Mouse (Mus musculus) neural tube, embryonic 14.5 days (tissue): ENCODE measurements around the gene Glipr1. TPM values are rescaled to one million over a fixed set of nuclear protein-coding genes. Genes with fewer than 3 reads are reported as not detected.

Experiments used
- ATAC-seq: fragments of 200-750 bp; cut with Nextera tagmentation; 2 replicates; pipeline ENCODE4 v1.8.0; 2017; ENCODE audit warnings: low read depth, mild to moderate bottlenecking, moderate TSS enrichment, moderate library complexity
- H3K27ac ChIP-seq: fragments of 300-500 bp; sonication (generic); 2 replicates; pipeline ENCODE4 v1.5.1; 2014; ENCODE audit warnings: low read depth, mild to moderate bottlenecking, control low read depth, low read length, moderate library complexity, mixed read lengths
- H3K27me3 ChIP-seq: fragments of 300-500 bp; sonication (generic); 2 replicates; pipeline ENCODE4 v1.6.1; 2014; ENCODE audit warnings: low read length; ENCODE audit not compliant: control insufficient read depth, insufficient read depth
- H3K36me3 ChIP-seq: fragments of 300-500 bp; sonication (generic); 2 replicates; pipeline ENCODE4 v1.6.1; 2014; ENCODE audit warnings: low read length, mixed read lengths; ENCODE audit not compliant: control insufficient read depth, insufficient read depth
- H3K4me1 ChIP-seq: fragments of 300-500 bp; sonication (generic); 2 replicates; pipeline ENCODE4 v1.6.1; 2014; ENCODE audit warnings: low read length; ENCODE audit not compliant: control insufficient read depth, insufficient read depth
- H3K4me2 ChIP-seq: fragments of 300-500 bp; sonication (generic); 2 replicates; pipeline ENCODE4 v1.6.1; 2014; ENCODE audit warnings: mild to moderate bottlenecking, low read depth, low read length, control low read depth
- H3K4me3 ChIP-seq: fragments of 300-500 bp; sonication (generic); 2 replicates; pipeline ENCODE4 v1.5.1; 2014; ENCODE audit warnings: low read depth, low read length, control low read depth, mixed read lengths
- H3K9ac ChIP-seq: fragments of 300-500 bp; sonication (generic); replicated peaks from 2 replicates; pipeline ENCODE4 v1.6.1; 2014; ENCODE audit warnings: low read depth, mild to moderate bottlenecking, control low read depth, low read length, mixed read lengths
- H3K9me3 ChIP-seq: fragments of 300-500 bp; sonication (generic); 2 replicates; pipeline ENCODE4 v1.6.1; 2016; ENCODE audit warnings: low read length; ENCODE audit not compliant: control insufficient read depth
- WGBS: fragments of 180-500 bp; shearing (Covaris S2); extraction: QIAGEN DNeasy Blood & Tissue Kit; methylation state at CpG from one replicate; pipeline ENCODE4 v1.1.7; 2014; 5-methylcytosine and 5-hydroxymethylcytosine counted together
- polyA plus RNA-seq: library from polyadenylated mRNA; unstranded; fragments of >200 nt; fragmentation: Nextera tagmentation; extraction: Ambion mirVana; gene quantifications from 2 replicates; pipeline ENCODE4 v1.2.1, GENCODE M21; 2014

Glipr1 gene
- polyA plus RNA-seq, 1 experiment from 2014 or later = 0.91 TPM

DNA sequence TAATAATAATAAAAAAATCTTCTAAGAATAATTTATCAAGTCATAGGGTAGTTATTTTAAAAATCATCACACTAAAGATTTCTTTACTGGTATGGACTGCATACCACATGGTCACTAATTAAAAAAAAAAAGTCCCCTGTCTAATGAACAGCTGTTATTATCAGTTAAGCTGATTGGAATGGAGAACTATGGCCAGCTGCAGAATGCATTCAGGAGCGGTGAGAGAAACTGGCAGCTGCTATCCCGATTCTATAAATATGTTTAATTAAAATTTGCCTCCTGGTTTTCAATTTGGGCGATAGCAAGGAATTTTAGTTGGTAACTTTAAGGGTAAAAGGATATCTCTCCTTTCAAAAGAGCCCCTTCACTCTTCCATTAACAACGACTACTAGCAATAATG, 53.4 kb downstream of the Glipr1 start:
- H3K9me3 ChIP-seq = no peaks in the 10 kb centered on the region
- H3K4me3 ChIP-seq = no peak overlapping the region
- no peak for ATAC-seq
- no peak overlapping the region for H3K27ac ChIP-seq
- 18% methylated on average over 4 of the region's 4 CpGs for WGBS
- H3K27me3 ChIP-seq = no peaks in the 10 kb centered on the region
- no peak overlapping the region for H3K4me2 ChIP-seq
- no peaks in the 10 kb centered on the region for H3K36me3 ChIP-seq
- H3K4me1 ChIP-seq = no peaks in the 10 kb centered on the region
- H3K9ac ChIP-seq = no peak overlapping the region

DNA sequence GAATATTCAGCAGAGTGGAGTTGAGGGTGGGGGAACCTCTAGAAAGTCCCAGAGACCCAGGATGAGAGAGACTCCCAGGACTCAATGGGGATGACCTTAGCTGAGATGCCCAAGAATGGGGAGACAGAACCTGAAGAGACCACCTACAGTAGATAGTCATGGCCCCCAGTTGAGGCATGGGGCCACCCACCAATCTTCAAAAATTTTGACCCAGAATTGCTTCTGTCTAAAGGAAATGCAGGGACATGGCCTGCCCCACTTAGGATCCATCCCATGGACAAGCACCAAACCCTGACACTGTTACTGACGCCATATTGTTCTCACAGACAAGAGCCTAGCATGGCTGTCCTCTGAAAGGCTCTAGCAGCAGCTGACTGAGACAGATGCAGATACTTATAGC, 54.4 kb downstream of the Glipr1 start:
- no peaks in the 10 kb centered on the region for H3K27me3 ChIP-seq
- H3K36me3 ChIP-seq = no peaks in the 10 kb centered on the region
- H3K27ac ChIP-seq = no peak overlapping the region
- H3K4me2 ChIP-seq = no peak overlapping the region
- 95% methylated on average over 1 of the region's 1 CpGs for WGBS
- no peaks in the 10 kb centered on the region for H3K4me1 ChIP-seq
- H3K4me3 ChIP-seq = no peak overlapping the region
- no peak for ATAC-seq
- H3K9me3 ChIP-seq = no peaks in the 10 kb centered on the region
- no peak overlapping the region for H3K9ac ChIP-seq

DNA sequence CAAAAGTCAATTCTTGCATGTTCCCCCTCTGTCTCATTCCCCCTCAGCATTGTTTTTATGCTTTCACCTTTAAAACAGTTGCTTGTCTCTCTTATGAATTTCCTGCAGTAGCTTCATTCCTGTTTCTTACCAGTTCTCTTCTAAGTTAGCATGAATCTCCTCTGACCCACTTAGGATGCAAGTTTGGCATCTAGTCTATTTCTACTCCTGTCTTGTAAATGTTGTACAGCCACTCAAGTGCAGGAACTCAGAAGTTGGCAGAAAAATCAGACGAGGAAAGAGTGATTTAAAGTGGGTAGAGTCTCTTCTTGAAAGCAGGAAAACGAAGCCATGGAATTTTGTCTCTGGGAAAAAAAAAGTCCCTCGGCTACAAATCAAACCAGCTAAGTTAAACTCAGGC, 56.9 kb downstream of the Glipr1 start:
- no peak overlapping the region for H3K4me2 ChIP-seq
- H3K9me3 ChIP-seq = no peaks in the 10 kb centered on the region
- no peak overlapping the region for H3K27ac ChIP-seq
- 69% methylated on average over 3 of the region's 3 CpGs for whole genome bisulfite sequencing
- H3K27me3 ChIP-seq = no peaks in the 10 kb centered on the region
- no peak for ATAC-seq
- H3K4me3 ChIP-seq = no peak overlapping the region
- no peak overlapping the region for H3K9ac ChIP-seq
- H3K36me3 ChIP-seq = no peaks in the 10 kb centered on the region
- H3K4me1 ChIP-seq = no peaks in the 10 kb centered on the region

DNA sequence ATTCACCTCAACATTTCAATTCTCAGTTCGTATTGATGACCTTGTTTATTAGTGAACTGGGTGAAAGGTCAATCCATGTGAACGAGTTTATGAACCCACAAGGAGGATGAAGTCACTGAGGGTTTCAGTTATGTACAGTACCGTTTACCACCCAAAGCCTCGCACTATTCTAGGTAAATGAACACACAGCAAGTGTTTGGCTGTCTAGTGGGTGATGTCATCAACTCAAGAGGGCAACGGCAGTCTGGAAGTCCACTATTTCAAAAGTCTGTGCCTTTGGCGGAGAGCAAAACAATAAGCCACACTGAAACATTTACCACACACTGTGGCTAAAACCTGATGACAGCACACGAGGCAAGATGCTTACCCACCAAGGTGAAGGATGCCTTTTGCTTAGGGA, 59.4 kb downstream of the Glipr1 start:
- 90% methylated on average over 7 of the region's 7 CpGs for WGBS
- no peak overlapping the region for H3K27ac ChIP-seq
- ATAC-seq = no peak
- no peaks in the 10 kb centered on the region for H3K36me3 ChIP-seq
- no peak overlapping the region for H3K4me3 ChIP-seq
- no peaks in the 10 kb centered on the region for H3K27me3 ChIP-seq
- no peak overlapping the region for H3K9ac ChIP-seq
- no peaks in the 10 kb centered on the region for H3K9me3 ChIP-seq
- no peaks in the 10 kb centered on the region for H3K4me1 ChIP-seq
- no peak overlapping the region for H3K4me2 ChIP-seq

DNA sequence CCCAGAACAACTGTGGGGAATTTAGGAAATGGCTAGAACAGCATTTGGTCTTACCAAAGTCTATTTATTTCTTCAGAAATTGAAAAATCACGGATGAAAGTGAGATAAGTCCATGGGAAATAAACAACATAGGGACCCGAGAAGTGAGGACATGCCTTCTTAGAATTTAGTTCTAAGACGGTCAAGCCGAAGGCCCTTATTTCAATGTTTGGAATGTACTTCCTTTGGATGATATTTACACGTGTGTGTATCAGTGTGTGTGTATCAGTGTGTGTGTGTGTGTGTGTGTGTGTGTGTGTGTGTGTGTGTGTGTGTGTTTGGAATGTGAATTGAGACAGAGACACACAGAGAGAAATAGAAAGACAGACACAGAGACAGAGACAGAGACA, 65.3 kb downstream of the Glipr1 start:
- Histone ChIP-seq H3K9ac (no peak overlapping the region), H3K9me3 (no peaks in the 10 kb centered on the region), H3K4me1 (no peaks in the 10 kb centered on the region), H3K4me2 (no peak overlapping the region), H3K36me3 (no peaks in the 10 kb centered on the region), H3K4me3 (no peak overlapping the region), H3K27me3 (no peaks in the 10 kb centered on the region), H3K27ac (no peak overlapping the region)
- ATAC-seq = no peak
- 84% methylated on average over 5 of the region's 5 CpGs for WGBS

DNA sequence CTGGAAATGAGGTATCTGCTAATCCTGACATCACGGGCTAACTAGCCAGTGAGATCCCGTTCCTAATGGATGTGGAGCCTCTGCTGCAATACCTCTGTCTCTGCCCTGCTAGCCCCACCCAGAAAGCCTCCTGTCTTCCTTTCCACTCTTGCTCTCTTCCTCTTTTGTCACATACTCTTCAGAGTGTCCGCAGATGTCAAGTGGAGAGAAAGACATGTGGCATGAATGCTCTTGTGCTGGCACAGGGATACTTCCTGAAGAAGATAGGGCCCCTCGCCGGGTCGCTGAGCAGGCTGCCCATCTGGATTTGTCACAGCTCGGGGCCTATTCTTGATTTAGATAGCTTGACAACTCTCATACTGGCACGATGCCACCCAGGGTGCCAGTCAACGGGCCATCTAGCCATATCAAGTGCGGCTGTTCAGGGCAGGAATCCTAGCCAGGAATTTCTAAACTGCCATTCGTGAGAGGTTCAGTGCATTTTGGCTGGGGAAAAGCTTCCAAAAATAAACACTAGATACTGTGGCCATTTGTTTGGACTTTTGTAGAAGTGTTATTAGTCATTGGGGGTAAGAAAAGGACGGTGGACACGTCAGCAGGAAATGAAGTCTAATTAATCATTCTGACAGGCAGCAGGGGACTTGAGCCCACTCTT, 65.8 kb downstream of the Glipr1 start:
- Histone ChIP-seq H3K27ac (no peak overlapping the region), H3K4me1 (no peaks in the 10 kb centered on the region), H3K9ac (no peak overlapping the region), H3K36me3 (no peaks in the 10 kb centered on the region), H3K27me3 (no peaks in the 10 kb centered on the region), H3K4me3 (no peak overlapping the region), H3K9me3 (no peaks in the 10 kb centered on the region), H3K4me2 (no peak overlapping the region)
- peak; percentile 60; the same call in 1 of the 2 replicates for ATAC-seq
- WGBS = 40% methylated on average over 13 of the region's 13 CpGs

DNA sequence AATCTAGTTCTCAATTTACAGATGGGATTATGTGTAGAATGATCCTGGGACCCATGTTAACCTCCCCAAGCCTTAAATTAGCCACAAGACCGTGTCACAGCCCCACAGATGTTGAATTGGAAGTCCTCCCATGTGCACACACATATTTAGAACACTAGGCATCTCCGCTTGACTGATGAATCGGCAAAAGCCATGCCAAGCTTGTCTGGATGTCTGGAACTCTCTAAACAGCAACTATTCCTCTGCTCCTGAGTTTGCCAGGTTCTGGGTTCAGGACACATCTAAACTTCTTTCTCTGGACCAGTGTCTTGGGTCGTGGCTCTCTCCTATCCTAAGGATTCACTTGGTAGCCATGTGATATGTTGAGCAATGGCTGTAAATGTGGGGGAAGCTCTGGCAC, 66.4 kb downstream of the Glipr1 start:
- no peaks in the 10 kb centered on the region for H3K9me3 ChIP-seq
- H3K4me3 ChIP-seq = no peak overlapping the region
- no peaks in the 10 kb centered on the region for H3K27me3 ChIP-seq
- ATAC-seq = no peak
- no peaks in the 10 kb centered on the region for H3K4me1 ChIP-seq
- no peak overlapping the region for H3K9ac ChIP-seq
- no peak overlapping the region for H3K27ac ChIP-seq
- H3K4me2 ChIP-seq = no peak overlapping the region
- no peaks in the 10 kb centered on the region for H3K36me3 ChIP-seq
- 77% methylated on average over 4 of the region's 4 CpGs for WGBS

Other genes starting within 250 kb of the Glipr1 start
- 36.8 and 37.9 TPM in 2 replicates for gene Krr1, start 30.0 kb downstream of the Glipr1 start, polyA plus RNA-seq
- not detected in 2 replicates for gene Glipr1l1, start 57.6 kb upstream of the Glipr1 start, polyA plus RNA-seq
- not detected in 2 replicates for gene Glipr1l2, start 80.7 kb upstream of the Glipr1 start, polyA plus RNA-seq
- gene Glipr1l3, start 157.7 kb upstream of the Glipr1 start, polyA plus RNA-seq = 0.31 TPM in 1 of 2 replicates, not detected in the other
- gene Caps2, start 161.0 kb upstream of the Glipr1 start, polyA plus RNA-seq = 0.81 and 1.0 TPM in 2 replicates